ENCODE assay signal across 29 mouse cellular contexts in the genomic region with DNA sequence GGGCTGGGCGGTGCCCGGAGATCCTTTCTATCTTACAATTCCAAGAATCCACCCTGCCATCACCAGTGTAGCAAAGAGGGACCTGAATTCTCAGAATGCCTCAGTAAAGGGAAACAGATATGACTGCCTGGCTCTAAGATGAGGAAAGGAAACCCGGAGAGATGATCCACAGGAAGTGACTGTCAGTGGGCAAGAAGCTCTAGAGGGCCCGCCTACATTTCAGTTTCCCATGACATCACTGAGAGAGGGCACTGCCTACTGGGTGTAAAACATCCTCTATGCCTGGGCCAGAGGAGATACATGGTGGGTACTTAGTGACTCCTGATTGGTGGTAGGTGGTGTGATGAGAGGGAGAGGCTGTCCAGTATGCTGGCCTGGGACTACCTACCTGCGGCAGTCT. TPM values are rescaled to one million over a fixed set of nuclear protein-coding genes. Genes with fewer than 3 reads are reported as not detected.
DNase-seq lines count a peak whose midpoint lies in the region; ATAC-seq and TF ChIP-seq lines count a peak whose summit lies in the region.
"Had no signal": no experiment of that assay in that cellular context is flagged by ENCODE, and none has a peak within 500 bp of the region (broad histone marks: within the 10 kb centered on the region; RNA-seq: fewer than 3 reads in every experiment).

No protein-coding gene starts in this region.

- H3K4me1 ChIP-seq in limb, embryonic 13.5 days: peaks cover 4% of the 10 kb centered on the region
- H3K4me1 ChIP-seq in limb, embryonic 10.5 days: no peaks in the 10 kb centered on the region
- H3K4me1 ChIP-seq: embryonic facial prominence, embryonic 12.5 days; hindbrain, embryonic 12.5 days; liver, embryonic 13.5 days; midbrain, embryonic 12.5 days; neural tube, embryonic 13.5 days had no signal

- no peak overlapping the region for H3K4me2 ChIP-seq in limb, embryonic 13.5 days (replicated peaks)
- H3K4me2 ChIP-seq: embryonic facial prominence, embryonic 12.5 days; heart, embryonic 13.5 days; hindbrain, embryonic 12.5 days; limb, embryonic 15.5 days; liver, embryonic 13.5 days; midbrain, embryonic 12.5 days; neural tube, embryonic 13.5 days had no signal

- no peak overlapping the region for H3K9ac ChIP-seq in limb, embryonic 13.5 days
- H3K9ac ChIP-seq: embryonic facial prominence, embryonic 12.5 days; heart, embryonic 13.5 days; hindbrain, embryonic 12.5 days; limb, embryonic 15.5 days; liver, embryonic 13.5 days; midbrain, embryonic 12.5 days; neural tube, embryonic 13.5 days had no signal

- DNase-seq in limb, embryonic 10.5 days (ENCODE audit: low spot score): no peak
- DNase-seq in 416B (ENCODE audit: low read depth): peak; percentile 69
- DNase-seq in Patski (ENCODE audit: low read depth, low spot score): no peak
- DNase-seq in left cerebral cortex, adult 18-20 months (ENCODE audit: low spot score in 2 of 2): no peak
- no peak for DNase-seq in kidney, postnatal 4 days
- DNase-seq: adrenal gland, postnatal 25 days; cerebellum, adult 2 months; cerebellum, postnatal 14 days; gastrocnemius, postnatal 14 days; heart, adult 11 months; heart, postnatal 36 days; kidney, adult 9 months; kidney, postnatal 10 days; liver, embryonic 13.5 days; lung, adult 18-20 months; lung, postnatal 14 days; thymus, adult 2 months had no signal

- TF ChIP-seq CTCF in Patski (IDR thresholded peaks at IDR 0.05): no peak

- H3K27ac ChIP-seq in limb, embryonic 13.5 days: 0 out of 2 replicates have a peak overlapping the region, but pooled peaks have one; percentile 6
- H3K27ac ChIP-seq in limb, embryonic 10.5 days: no peak overlapping the region
- H3K27ac ChIP-seq: embryonic facial prominence, embryonic 12.5 days; heart, embryonic 13.5 days; hindbrain, embryonic 12.5 days; left cerebral cortex, adult 2 months; liver, embryonic 13.5 days; midbrain, embryonic 12.5 days; neural tube, embryonic 13.5 days had no signal

- no peak overlapping the region for H3K4me3 ChIP-seq in limb, embryonic 13.5 days
- no peak overlapping the region for H3K4me3 ChIP-seq in limb, embryonic 10.5 days
- H3K4me3 ChIP-seq: embryonic facial prominence, embryonic 12.5 days; heart, embryonic 13.5 days; hindbrain, embryonic 12.5 days; left cerebral cortex, adult 2 months; limb, embryonic 15.5 days; liver, embryonic 13.5 days; midbrain, embryonic 12.5 days; neural tube, embryonic 13.5 days had no signal

- no peak for ATAC-seq in limb, embryonic 13.5 days (ENCODE audit: low FRiP score, low read depth)
- ATAC-seq in Patski: peak; percentile 73
- peak; percentile 71 for ATAC-seq in megakaryocyte progenitor cell, adult 5-6 weeks (replicated peaks; ENCODE audit: poor library complexity)
- ATAC-seq: forebrain, embryonic 14.5 days; intestine, postnatal 0 days had no signal

- no peaks in the 10 kb centered on the region for H3K27me3 ChIP-seq in limb, embryonic 13.5 days
- H3K27me3 ChIP-seq in limb, embryonic 10.5 days (ENCODE audit: low read depth, poor library complexity, severe bottlenecking): no peaks in the 10 kb centered on the region
- H3K27me3 ChIP-seq in Patski: no peaks in the 10 kb centered on the region
- H3K27me3 ChIP-seq: embryonic facial prominence, embryonic 12.5 days; heart, embryonic 13.5 days; hindbrain, embryonic 12.5 days; limb, embryonic 15.5 days; liver, embryonic 13.5 days; midbrain, embryonic 12.5 days; neural tube, embryonic 13.5 days had no signal

- 92% methylated on average over 5 of the region's 5 CpGs for WGBS in limb, embryonic 13.5 days
- 92% methylated on average over 5 of the region's 5 CpGs for whole genome bisulfite sequencing in limb, embryonic 10.5 days

- H3K36me3 ChIP-seq in limb, embryonic 13.5 days: no peaks in the 10 kb centered on the region
- no peaks in the 10 kb centered on the region for H3K36me3 ChIP-seq in limb, embryonic 10.5 days
- H3K36me3 ChIP-seq: embryonic facial prominence, embryonic 12.5 days; heart, embryonic 13.5 days; hindbrain, embryonic 12.5 days; limb, embryonic 15.5 days; liver, embryonic 13.5 days; midbrain, embryonic 12.5 days; neural tube, embryonic 13.5 days had no signal

- in situ Hi-C loops in Patski (cut with MboI; ENCODE audit: low pct_unique_long_range_greater_than_20kb): no loop called here

- no peaks in the 10 kb centered on the region for H3K9me3 ChIP-seq in limb, embryonic 13.5 days
- H3K9me3 ChIP-seq in limb, embryonic 10.5 days (replicated peaks): no peaks in the 10 kb centered on the region
- H3K9me3 ChIP-seq: embryonic facial prominence, embryonic 12.5 days; heart, embryonic 13.5 days; hindbrain, embryonic 12.5 days; limb, embryonic 15.5 days; liver, embryonic 13.5 days; midbrain, embryonic 12.5 days; neural tube, embryonic 13.5 days had no signal

- POLR2A ChIA-PET in Patski (lab: Charles Lee): interaction anchor here (0.5 kb wide), 1 partner anchor 39 kb away, joined by 5 read pairs; no protein-coding TSS in a partner anchor

- CTCF ChIA-PET in Patski (lab: Charles Lee): no interaction called here

RNA-seq across cellular contexts. Expression of gene Bves, which starts 58.6 kb away (rescaled TPM):
- 4.6 and 6.5 TPM in 2 replicates for polyA plus RNA-seq in limb, embryonic 13.5 days (2015; fragmentation: Nextera tagmentation; extraction: Ambion mirVana)
- 4.1 and 5.3 TPM in 2 replicates for polyA plus RNA-seq in limb, embryonic 10.5 days (2016; fragmentation: Nextera tagmentation; extraction: Ambion mirVana)
- polyA plus RNA-seq in Patski (2021): 12.5 TPM
- not detected in 2 replicates for total RNA-seq in megakaryocyte progenitor cell, adult 5-6 weeks (2015)
- not detected in 2 replicates for total RNA-seq in megakaryocyte progenitor cell, adult 5-6 weeks (2017)
- under 1 TPM; 0.47 to 0.63 TPM for total RNA-seq in left cerebral cortex, adult 18-20 months (2021)
- total RNA-seq: MEL had no signal
